Mouse (Mus musculus): ENCODE measurements around the gene 3830406C13Rik. TPM values are rescaled to one million over a fixed set of nuclear protein-coding genes. Genes with fewer than 3 reads are reported as not detected.
"Not testable (repeated sequence)": the region's sequence is repeated elsewhere in the genome, so short reads cannot be mapped to it uniquely, and the experiment has no call there.

Gene 3830406C13Rik
- polyA plus RNA-seq (2015; fragmentation: Nextera tagmentation; extraction: Ambion mirVana): 41.8 and 42.7 TPM in 2 replicates

- Histone ChIP-seq H3K9ac (peak within 1 kb of the TSS; percentile 89), H3K27ac (peak within 1 kb of the TSS; percentile 96), H3K9me3 (no peaks in the 10 kb centered on the region), H3K4me3 (peak within 1 kb of the TSS; percentile 69), H3K36me3 (0 out of 2 replicates have a peak, but pooled peaks cover 4% of the 10 kb centered on the region), H3K4me2 (replicated peaks) (peak within 1 kb of the TSS; percentile 70), H3K27me3 (no peaks in the 10 kb centered on the region), H3K4me1 (no peaks in the 10 kb centered on the region)
- peak; percentile 99 for ATAC-seq (ENCODE audit: low FRiP score, low read depth)
- WGBS: under 1% methylated on average over 48 of the region's 48 CpGs
These were observed at the start of gene 3830406C13Rik for GRCm38 (mm10) chr14:12284141-12284912. TSS of gene 3830406C13Rik (plus strand) at chr14:12284173.

GRCm38 (mm10) chr14:12243726-12244125, 40.2 kb upstream of the 3830406C13Rik start:
- no peak overlapping the region for H3K4me2 ChIP-seq (replicated peaks)
- WGBS: 68% methylated on average over 4 of the region's 4 CpGs
- H3K36me3 ChIP-seq: peaks cover 10% of the 10 kb centered on the region
- no peak overlapping the region for H3K9ac ChIP-seq
- H3K4me1 ChIP-seq: no peaks in the 10 kb centered on the region
- no peaks in the 10 kb centered on the region for H3K27me3 ChIP-seq
- no peak overlapping the region for H3K4me3 ChIP-seq
- H3K9me3 ChIP-seq: no peaks in the 10 kb centered on the region
- no peak overlapping the region for H3K27ac ChIP-seq
- no peak for ATAC-seq (ENCODE audit: low FRiP score, low read depth)

DNA sequence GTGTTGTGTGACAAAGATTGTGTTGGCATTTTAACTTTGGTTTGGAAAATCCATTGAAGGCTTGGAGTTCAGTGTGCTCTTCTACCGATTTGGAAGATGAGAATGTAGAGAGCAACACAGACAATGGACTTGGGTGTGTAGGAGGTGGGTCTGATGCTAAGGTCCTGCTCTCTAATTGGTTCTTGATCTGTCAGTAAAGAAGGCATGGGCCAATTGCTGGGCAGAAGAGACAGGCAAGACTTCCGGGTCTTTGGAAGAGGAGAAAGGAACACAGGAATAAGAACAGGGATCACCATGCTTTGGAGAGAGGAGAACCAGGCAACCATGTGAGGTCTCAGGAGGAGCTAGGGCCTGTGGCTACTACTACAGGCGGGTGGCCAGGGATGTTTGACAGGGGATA, 7.9 kb upstream of the 3830406C13Rik start:
- Histone ChIP-seq H3K9me3 (no peaks in the 10 kb centered on the region), H3K4me1 (no peaks in the 10 kb centered on the region), H3K36me3 (no peaks in the 10 kb centered on the region), H3K27me3 (no peaks in the 10 kb centered on the region), H3K4me3 (no peak overlapping the region), H3K27ac (no peak overlapping the region), H3K9ac (no peak overlapping the region), H3K4me2 (replicated peaks) (no peak overlapping the region)
- 66% methylated on average over 3 of the region's 3 CpGs for WGBS
- no peak for ATAC-seq (ENCODE audit: low FRiP score, low read depth)

- peak within 1 kb of the TSS; percentile 70 for H3K4me2 ChIP-seq (replicated peaks)
- no peaks in the 10 kb centered on the region for H3K4me1 ChIP-seq
- H3K27me3 ChIP-seq: no peaks in the 10 kb centered on the region
- peak; percentile 37; the same call in 1 of the 2 replicates for ATAC-seq (ENCODE audit: low FRiP score, low read depth)
- H3K27ac ChIP-seq: peak within 1 kb of the TSS; percentile 96
- H3K9me3 ChIP-seq: no peaks in the 10 kb centered on the region
- H3K4me3 ChIP-seq: peak within 1 kb of the TSS; percentile 69
- 84% methylated on average over 6 of the region's 6 CpGs for WGBS
- 0 out of 2 replicates have a peak, but pooled peaks cover 4% of the 10 kb centered on the region for H3K36me3 ChIP-seq
- H3K9ac ChIP-seq: peak within 1 kb of the TSS; percentile 89
These were observed 332 bp upstream of the 3830406C13Rik start, which contains the start of gene Gm49355 for GRCm38 (mm10) chr14:12283641-12284040. TSS of gene Gm49355 (plus strand) at chr14:12283976.

GRCm38 (mm10) chr14:12289747-12290146, 5.8 kb downstream of the 3830406C13Rik start:
- H3K27me3 ChIP-seq; H3K4me3 ChIP-seq; H3K4me1 ChIP-seq; H3K27ac ChIP-seq; H3K4me2 ChIP-seq (replicated peaks); H3K9me3 ChIP-seq; H3K36me3 ChIP-seq; H3K9ac ChIP-seq; ATAC-seq (ENCODE audit: low FRiP score, low read depth): not testable (repeated sequence)

GRCm38 (mm10) chr14:12296391-12296790, 12.4 kb downstream of the 3830406C13Rik start:
- WGBS: 87% methylated on average over 7 of the region's 7 CpGs

GRCm38 (mm10) chr14:12299171-12299570, 15.2 kb downstream of the 3830406C13Rik start:
- H3K4me2 ChIP-seq (replicated peaks): no peak overlapping the region
- no peaks in the 10 kb centered on the region for H3K9me3 ChIP-seq
- no peaks in the 10 kb centered on the region for H3K4me1 ChIP-seq
- H3K9ac ChIP-seq: no peak overlapping the region
- no peak overlapping the region for H3K27ac ChIP-seq
- H3K4me3 ChIP-seq: no peak overlapping the region
- no peaks in the 10 kb centered on the region for H3K27me3 ChIP-seq
- ATAC-seq (ENCODE audit: low FRiP score, low read depth): no peak
- H3K36me3 ChIP-seq: peaks cover 18% of the 10 kb centered on the region

More at GRCm38 (mm10) chr14:12296391-12296790, 12.4 kb downstream of the 3830406C13Rik start:
- H3K4me3 ChIP-seq: no peak overlapping the region
- H3K27ac ChIP-seq: no peak overlapping the region
- ATAC-seq (ENCODE audit: low FRiP score, low read depth): no peak
- peaks cover 18% of the 10 kb centered on the region for H3K36me3 ChIP-seq
- H3K9ac ChIP-seq: no peak overlapping the region
- no peaks in the 10 kb centered on the region for H3K4me1 ChIP-seq
- H3K4me2 ChIP-seq (replicated peaks): no peak overlapping the region
- no peaks in the 10 kb centered on the region for H3K27me3 ChIP-seq
- H3K9me3 ChIP-seq: no peaks in the 10 kb centered on the region

DNA sequence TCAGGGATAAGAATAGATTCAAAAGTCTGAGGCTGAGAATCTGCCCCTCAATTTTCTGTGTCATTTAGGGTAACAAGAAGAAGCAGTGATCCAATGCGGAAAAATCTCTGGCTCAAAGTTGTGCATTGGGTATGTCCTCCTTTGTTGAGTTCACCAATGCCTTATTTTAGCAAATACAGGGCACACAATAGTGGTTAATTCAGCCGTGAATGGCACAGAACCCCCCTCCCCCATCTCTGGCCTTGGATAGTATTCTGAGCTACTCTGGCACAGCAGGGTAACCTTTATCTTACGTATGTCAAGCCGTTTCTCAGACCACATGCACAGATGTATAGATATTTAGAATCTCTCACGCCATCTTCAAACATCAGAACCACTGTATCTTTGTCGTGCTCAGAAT, 15.7 kb downstream of the 3830406C13Rik start:
- Histone ChIP-seq H3K4me1 (no peaks in the 10 kb centered on the region), H3K9ac (no peak overlapping the region), H3K4me3 (no peak overlapping the region), H3K36me3 (peaks cover 13% of the 10 kb centered on the region), H3K9me3 (no peaks in the 10 kb centered on the region), H3K27me3 (no peaks in the 10 kb centered on the region), H3K4me2 (replicated peaks) (no peak overlapping the region), H3K27ac (no peak overlapping the region)
- no peak for ATAC-seq (ENCODE audit: low FRiP score, low read depth)
- WGBS: 84% methylated on average over 6 of the region's 6 CpGs

DNA sequence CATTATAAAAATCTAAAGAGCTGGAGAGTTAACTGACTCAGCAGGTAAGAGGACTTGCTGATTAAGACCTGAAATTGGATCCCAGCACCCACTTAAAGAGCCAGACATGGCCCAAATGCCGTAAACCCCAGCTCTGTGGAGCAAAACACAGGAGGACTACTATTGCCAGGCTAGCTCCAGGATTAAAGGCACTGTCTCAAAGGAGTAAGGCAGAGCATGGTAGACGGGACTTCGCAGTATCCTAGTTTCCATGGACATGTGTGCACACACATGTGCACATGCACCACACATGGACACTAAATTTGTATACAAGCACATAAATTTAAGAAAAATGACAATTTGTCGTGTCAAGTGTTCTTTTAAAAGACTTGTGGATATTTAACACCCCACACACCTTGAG, 16.3 kb downstream of the 3830406C13Rik start:
- Histone ChIP-seq H3K4me2 (replicated peaks) (no peak overlapping the region), H3K4me1 (no peaks in the 10 kb centered on the region), H3K27ac (no peak overlapping the region), H3K9me3 (no peaks in the 10 kb centered on the region), H3K9ac (no peak overlapping the region), H3K4me3 (no peak overlapping the region), H3K36me3 (peaks cover 12% of the 10 kb centered on the region), H3K27me3 (no peaks in the 10 kb centered on the region)
- no peak for ATAC-seq (ENCODE audit: low FRiP score, low read depth)
- WGBS: 64% methylated on average over 4 of the region's 4 CpGs

DNA sequence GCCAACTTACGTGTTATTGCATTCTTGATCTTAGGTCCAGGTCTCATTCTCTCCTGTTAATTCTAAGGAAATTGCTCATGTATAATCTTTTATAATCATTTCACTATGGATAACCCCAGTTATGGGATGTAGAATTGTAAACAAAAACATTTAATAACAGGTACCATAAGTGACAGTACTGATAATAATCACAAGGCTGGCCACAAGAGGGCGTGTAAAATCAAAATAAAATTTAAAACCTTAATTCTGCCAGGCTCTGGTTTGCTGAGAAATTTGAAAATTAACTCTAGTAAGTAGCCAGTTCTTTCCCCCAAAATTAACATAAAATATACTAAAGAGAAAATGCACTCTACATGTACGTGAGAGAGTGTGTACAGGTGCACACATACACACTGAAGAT, 16.7 kb downstream of the 3830406C13Rik start:
- ATAC-seq (ENCODE audit: low FRiP score, low read depth): no peak
- Histone ChIP-seq H3K4me1 (no peaks in the 10 kb centered on the region), H3K9me3 (no peaks in the 10 kb centered on the region), H3K4me2 (replicated peaks) (no peak overlapping the region), H3K9ac (no peak overlapping the region), H3K27ac (no peak overlapping the region), H3K4me3 (no peak overlapping the region), H3K27me3 (no peaks in the 10 kb centered on the region), H3K36me3 (peaks cover 12% of the 10 kb centered on the region)
- 68% methylated on average over 3 of the region's 3 CpGs for WGBS

DNA sequence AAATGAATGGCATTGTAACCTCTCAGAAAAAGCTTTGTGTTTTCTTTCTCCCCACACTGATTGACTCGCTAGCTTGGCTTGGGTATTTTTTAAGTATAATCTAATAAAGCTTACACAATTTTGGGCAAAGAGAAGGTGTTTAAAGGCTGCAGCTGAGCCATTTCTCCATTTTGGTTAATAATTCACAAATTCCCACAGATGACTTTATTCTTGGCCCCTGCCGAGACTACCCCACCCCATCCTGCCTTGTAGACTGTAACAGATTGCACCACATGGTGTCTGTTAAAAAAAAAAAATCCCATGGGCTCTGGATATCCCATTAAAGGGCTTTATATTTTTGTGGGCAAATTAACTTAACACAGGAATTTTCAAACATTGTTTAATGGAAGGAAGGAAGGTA, 19.1 kb downstream of the 3830406C13Rik start:
- Histone ChIP-seq H3K4me1 (no peaks in the 10 kb centered on the region), H3K4me3 (no peak overlapping the region), H3K27ac (no peak overlapping the region), H3K4me2 (replicated peaks) (no peak overlapping the region), H3K36me3 (peaks cover 11% of the 10 kb centered on the region), H3K27me3 (no peaks in the 10 kb centered on the region), H3K9ac (no peak overlapping the region), H3K9me3 (no peaks in the 10 kb centered on the region)
- 63% methylated on average over 2 of the region's 2 CpGs for WGBS
- no peak for ATAC-seq (ENCODE audit: low FRiP score, low read depth)

- Histone ChIP-seq H3K27me3 (peaks cover 55% of the 10 kb centered on the region), H3K27ac (no peak overlapping the region)
These were observed 49.6 kb downstream of the 3830406C13Rik start for GRCm38 (mm10) chr14:12333622-12334021.

More at GRCm38 (mm10) chr14:12333622-12334021, 49.6 kb downstream of the 3830406C13Rik start:
- ATAC-seq (ENCODE audit: low FRiP score, low read depth): no peak
- 0 out of 2 replicates have a peak, but pooled peaks cover 2% of the 10 kb centered on the region for H3K4me1 ChIP-seq
- WGBS: 86% methylated on average over 7 of the region's 7 CpGs
- no peaks in the 10 kb centered on the region for H3K36me3 ChIP-seq
- H3K9me3 ChIP-seq: no peaks in the 10 kb centered on the region
- H3K4me2 ChIP-seq (replicated peaks): no peak overlapping the region
- H3K9ac ChIP-seq: no peak overlapping the region
- H3K4me3 ChIP-seq: no peak overlapping the region

Measured in limb, embryonic 13.5 days (tissue).